Mouse (Mus musculus) megakaryocyte progenitor cell, adult 5-6 weeks (primary cell): ENCODE results near the gene I0C0044D17Rik. TPM values are rescaled to one million over a fixed set of nuclear protein-coding genes. Genes with fewer than 3 reads are reported as not detected.
"Not testable (repeated sequence)": the region's sequence is repeated elsewhere in the genome, so short reads cannot be mapped to it uniquely, and the experiment has no call there.

Source experiments
- ATAC-seq: replicated peaks from 2 replicates; pipeline ENCODE4 v1.8.0; 2016; ENCODE audit warnings: mild to moderate bottlenecking, moderate TSS enrichment, inconsistent platforms; ENCODE audit not compliant: poor library complexity
- total RNA-seq, 2 experiments: library from RNA; stranded (forward) in 1 of 2; stranded (reverse) in 1 of 2; fragments of 157-497, 149-512 nt in 1 of 2; fragments of 200-1000 nt in 1 of 2; gene quantifications; 2 replicates each; pipeline versions ENCODE4 v1.2.3 to v1.2.4; 2015 to 2017

I0C0044D17Rik gene
- total RNA-seq (2015) (not detected in 2 replicates), total RNA-seq (2017) (not detected in 2 replicates)

- ATAC-seq = not testable (repeated sequence)
These were observed at the start of gene I0C0044D17Rik for GRCm38 (mm10) chr4:98823740-98824139. TSS of gene I0C0044D17Rik (minus strand) at chr4:98823840.

GRCm38 (mm10) chr4:98865386-98866237, 42.0 kb upstream of the I0C0044D17Rik start:
- ATAC-seq = no peak

GRCm38 (mm10) chr4:98864546-98864945, 40.9 kb upstream of the I0C0044D17Rik start:
- ATAC-seq = no peak

- no peak for ATAC-seq
These were observed 40.5 kb upstream of the I0C0044D17Rik start for GRCm38 (mm10) chr4:98864094-98864493.

GRCm38 (mm10) chr4:98863451-98863850, 39.8 kb upstream of the I0C0044D17Rik start:
- ATAC-seq = no peak

- ATAC-seq = no peak
These were observed 34.7 kb upstream of the I0C0044D17Rik start for GRCm38 (mm10) chr4:98858151-98858855.

GRCm38 (mm10) chr4:98857037-98857648, 33.5 kb upstream of the I0C0044D17Rik start:
- no peak for ATAC-seq

GRCm38 (mm10) chr4:98853926-98854325, 30.3 kb upstream of the I0C0044D17Rik start:
- ATAC-seq = no peak

GRCm38 (mm10) chr4:98850485-98850884, 26.8 kb upstream of the I0C0044D17Rik start:
- not testable (repeated sequence) for ATAC-seq

GRCm38 (mm10) chr4:98847120-98847885, 23.7 kb upstream of the I0C0044D17Rik start:
- no peak for ATAC-seq

GRCm38 (mm10) chr4:98846396-98846795, 22.8 kb upstream of the I0C0044D17Rik start:
- ATAC-seq = no peak

GRCm38 (mm10) chr4:98845687-98846125, 22.1 kb upstream of the I0C0044D17Rik start:
- ATAC-seq = no peak

GRCm38 (mm10) chr4:98845201-98845600, 21.6 kb upstream of the I0C0044D17Rik start:
- 0 out of 2 replicates have a peak, but pooled peaks have one; percentile 23 for ATAC-seq

GRCm38 (mm10) chr4:98843906-98844597, 20.4 kb upstream of the I0C0044D17Rik start:
- no peak for ATAC-seq

GRCm38 (mm10) chr4:98841251-98841650, 17.6 kb upstream of the I0C0044D17Rik start:
- ATAC-seq = not testable (repeated sequence)

GRCm38 (mm10) chr4:98840526-98840925, 16.9 kb upstream of the I0C0044D17Rik start:
- ATAC-seq = no peak

- ATAC-seq = no peak
These were observed 15.3 kb upstream of the I0C0044D17Rik start for GRCm38 (mm10) chr4:98838913-98839312.

- no peak for ATAC-seq
These were observed 14.3 kb upstream of the I0C0044D17Rik start for GRCm38 (mm10) chr4:98837715-98838505.

- 0 out of 2 replicates have a peak, but pooled peaks have one; percentile 31 for ATAC-seq
These were observed 12.9 kb upstream of the I0C0044D17Rik start for GRCm38 (mm10) chr4:98836519-98836918.
